Mouse (Mus musculus) urinary bladder, adult 18-20 months (tissue): ENCODE measurements at regions not wholly inside any gene's neighbourhood (a gene's known extent, or its start where the extent isn't known, plus 50 kb on each side); places are given as distances from the start of the nearest gene placed in this dataset.

Source experiments
- DNase-seq, 2 experiments: peaks; one replicate each; pipeline ENCODE4 v3.0.0; 2022; ENCODE audit warnings: low spot score in 2 of 2, mixed read lengths in 2 of 2

GRCm38 (mm10) chr5:43422815-43423687, 92.3 kb upstream of the C1qtnf7 start:
- DNase-seq = peak; percentile 9 to 44

- no peak for DNase-seq
Measured at GRCm38 (mm10) chr5:43424551-43425257, 90.6 kb upstream of the C1qtnf7 start.

GRCm38 (mm10) chr5:43433337-43433736, 82.0 kb upstream of the C1qtnf7 start:
- DNase-seq = no peak

GRCm38 (mm10) chr5:43439191-43439590, 76.1 kb upstream of the C1qtnf7 start:
- DNase-seq = no peak

GRCm38 (mm10) chr5:43441306-43441705, 74.0 kb upstream of the C1qtnf7 start:
- DNase-seq = peak in 1 of 2 experiments; percentile 34

- DNase-seq = no peak
Measured at GRCm38 (mm10) chr5:43444582-43445214, 70.6 kb upstream of the C1qtnf7 start.

DNA sequence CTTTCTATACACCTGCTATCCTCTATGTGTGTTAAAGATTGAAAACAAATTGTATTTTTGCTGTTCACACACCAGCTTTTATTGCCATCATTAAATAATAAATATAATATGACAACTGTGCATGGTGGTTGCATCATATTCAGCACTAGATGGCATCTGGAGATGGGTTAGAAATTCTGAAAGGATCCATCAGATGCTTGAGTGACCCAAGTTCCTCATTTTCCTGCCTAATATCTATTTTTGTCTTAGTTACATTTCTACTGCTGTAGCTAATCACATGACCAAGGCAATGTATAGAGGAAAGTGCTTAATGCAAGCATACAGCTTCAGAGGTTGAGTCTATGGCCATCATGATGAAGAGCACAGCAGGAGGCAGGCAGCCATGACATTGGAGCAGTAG, 69.7 kb upstream of the C1qtnf7 start:
- DNase-seq = no peak

DNA sequence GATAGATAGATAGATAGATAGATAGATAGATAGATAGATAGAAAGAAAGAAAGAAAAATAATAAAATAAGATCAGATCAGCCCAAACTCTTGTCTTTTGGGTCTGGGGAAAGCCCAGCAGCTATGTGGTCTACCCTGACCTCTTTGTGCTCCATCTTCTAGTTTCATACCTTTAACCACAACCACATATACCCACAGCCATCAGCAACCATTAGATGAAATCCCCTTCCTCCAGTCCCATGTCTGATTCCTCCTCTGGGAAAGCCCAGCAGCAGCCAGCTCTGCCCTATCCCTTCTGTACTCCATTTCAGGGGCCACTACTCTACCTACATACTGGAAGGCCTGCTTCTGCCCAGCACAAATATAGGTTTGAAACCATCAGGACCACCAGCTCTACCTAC, 69.0 kb upstream of the C1qtnf7 start:
- no peak for DNase-seq

DNA sequence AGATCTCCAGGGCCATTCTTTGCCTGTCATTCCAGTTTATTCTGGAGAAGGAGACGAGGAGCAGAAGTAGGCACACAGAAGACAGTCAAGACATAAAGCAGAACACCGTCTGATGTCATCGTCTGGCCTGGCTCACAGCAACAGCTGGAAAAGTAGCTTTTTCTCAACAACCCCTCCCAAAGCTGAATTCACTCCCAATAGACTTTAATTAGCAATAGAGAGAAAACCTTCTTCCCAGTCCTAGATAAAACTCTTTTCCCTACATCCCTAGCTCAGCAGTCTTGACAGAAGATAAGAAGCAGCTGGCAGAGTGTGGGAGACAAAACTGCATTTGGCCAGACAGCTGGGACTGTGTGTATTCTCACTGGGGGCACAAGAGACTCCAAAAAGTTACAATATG, 59.3 kb upstream of the C1qtnf7 start:
- peak in 1 of 2 experiments; percentile 20 for DNase-seq

- no peak for DNase-seq
Measured at GRCm38 (mm10) chr5:43457725-43458124, 57.6 kb upstream of the C1qtnf7 start.

DNA sequence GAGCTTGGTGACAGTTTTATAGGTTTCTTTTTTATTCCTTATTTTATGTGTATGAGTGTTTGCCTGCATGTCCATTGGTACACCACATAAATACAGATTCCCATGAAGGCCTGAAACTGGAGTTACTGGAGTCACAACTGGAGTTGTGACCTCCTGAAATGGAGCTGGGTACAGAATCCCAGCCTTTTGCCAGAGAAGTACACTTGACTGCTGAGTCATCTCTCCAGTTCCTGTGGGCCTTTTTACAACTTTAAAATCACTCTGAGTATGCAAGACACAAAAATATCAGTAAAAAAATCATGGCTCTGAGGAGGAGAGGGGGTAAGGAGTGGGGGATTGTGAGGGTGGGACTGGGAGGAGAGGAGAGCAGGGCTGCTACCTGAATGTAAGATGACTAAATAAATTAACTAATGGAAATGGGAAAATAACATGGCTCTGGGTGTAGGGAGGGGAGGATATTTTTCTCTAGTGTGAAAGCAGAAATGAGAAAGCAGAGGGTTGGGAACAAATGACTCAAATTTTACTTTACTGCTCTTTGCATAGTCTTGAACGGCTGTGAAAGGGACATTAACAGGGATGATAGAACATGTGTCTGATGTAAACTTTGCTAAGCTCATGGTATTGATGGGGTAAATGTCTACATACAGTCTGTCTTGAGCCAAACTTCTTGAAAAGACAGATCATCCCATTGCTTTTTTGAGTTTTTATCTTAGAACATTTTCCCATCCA, 53.2 kb upstream of the C1qtnf7 start:
- DNase-seq = no peak
